Mouse (Mus musculus) spleen, embryonic (tissue): ENCODE data around the gene Rnf144a.

Experiments used
- CTCF ChIA-PET: fragments of 350-600 bp; sonication (Branson Sonifier 250); formaldehyde crosslinking; loops from one replicate; lab custom pipeline; 2022; lab: Charles Lee

Gene Rnf144a

GRCm38 (mm10) chr12:26329756-26330155, 85.3 kb downstream of the Rnf144a start:
- CTCF ChIA-PET, result no interaction called here

DNA sequence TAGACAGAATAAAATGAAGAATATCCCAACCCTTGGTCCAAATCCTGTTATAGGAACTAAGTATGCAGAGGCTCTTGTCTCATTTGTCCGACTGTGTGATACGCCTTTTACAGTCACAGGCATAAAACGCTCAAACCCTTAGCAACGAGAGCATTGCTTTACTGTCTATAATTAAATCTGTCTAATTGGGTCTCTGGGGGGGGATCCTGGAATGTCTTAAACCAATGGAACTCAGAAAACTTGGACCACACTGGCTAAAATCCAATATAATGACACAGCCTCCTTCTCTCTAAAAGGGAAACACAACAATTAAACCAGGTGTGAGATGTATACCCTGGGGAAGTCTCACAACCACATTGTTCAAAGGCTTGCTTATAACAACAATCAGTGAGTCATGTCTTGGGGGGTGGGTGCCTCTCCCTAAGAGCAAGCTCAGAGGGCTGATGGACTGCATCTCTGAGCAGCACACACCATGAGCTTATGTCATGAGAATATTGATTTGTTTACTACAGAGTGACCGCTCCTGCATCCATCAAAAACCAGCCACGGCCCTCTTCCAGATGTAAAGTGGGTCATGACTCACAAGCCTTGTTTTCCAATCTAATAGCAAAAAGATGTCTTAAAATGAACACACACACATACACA, 85.9 kb downstream of the Rnf144a start:
- CTCF ChIA-PET, result no interaction called here

DNA sequence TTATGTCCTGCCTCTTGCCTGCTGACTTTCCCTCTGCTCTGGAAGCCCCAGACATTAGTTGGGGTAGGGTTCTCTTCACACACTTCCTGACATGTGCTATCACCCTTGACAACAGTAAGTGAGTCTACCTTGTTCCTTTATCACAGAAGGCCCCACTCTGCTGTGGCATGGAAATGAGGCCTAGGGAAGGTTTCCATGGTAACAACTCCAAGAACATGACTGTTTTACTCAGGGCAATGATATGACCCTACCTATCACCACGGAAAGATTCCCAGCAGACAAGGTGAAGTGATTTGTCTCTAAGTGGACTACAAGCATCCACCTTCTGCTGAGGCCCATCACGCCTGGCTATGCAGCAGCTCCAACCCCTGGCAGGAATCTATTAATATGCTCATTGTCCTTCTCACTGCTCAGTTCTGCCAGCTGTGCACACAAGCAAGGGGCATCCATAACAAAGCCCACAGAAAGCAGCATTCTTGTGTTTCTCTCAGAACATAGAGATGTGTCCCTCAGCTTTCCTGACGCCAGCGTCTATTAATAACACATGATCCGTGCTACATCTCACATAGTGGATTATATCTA, 91.2 kb downstream of the Rnf144a start:
- CTCF ChIA-PET, result no interaction called here

DNA sequence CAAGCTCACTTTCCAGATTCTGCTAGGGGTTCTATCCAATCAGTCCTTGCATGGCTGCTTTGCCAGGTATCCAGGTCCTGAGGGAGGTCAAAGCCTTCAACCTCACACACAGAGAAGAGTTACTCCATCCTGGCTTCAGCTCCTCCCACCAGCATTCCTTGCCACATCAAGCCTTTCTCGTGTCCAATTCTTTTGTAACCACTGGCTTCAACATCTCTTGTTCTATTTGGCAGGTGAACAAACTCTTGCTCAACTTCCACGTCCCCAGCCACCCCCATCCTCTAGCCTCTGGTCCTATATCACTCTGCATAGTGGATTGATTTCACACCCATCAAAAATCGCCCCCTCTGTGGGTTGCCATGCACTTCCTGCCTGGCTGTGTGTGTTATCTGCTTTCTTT, 98.8 kb downstream of the Rnf144a start:
- CTCF ChIA-PET, result no interaction called here

DNA sequence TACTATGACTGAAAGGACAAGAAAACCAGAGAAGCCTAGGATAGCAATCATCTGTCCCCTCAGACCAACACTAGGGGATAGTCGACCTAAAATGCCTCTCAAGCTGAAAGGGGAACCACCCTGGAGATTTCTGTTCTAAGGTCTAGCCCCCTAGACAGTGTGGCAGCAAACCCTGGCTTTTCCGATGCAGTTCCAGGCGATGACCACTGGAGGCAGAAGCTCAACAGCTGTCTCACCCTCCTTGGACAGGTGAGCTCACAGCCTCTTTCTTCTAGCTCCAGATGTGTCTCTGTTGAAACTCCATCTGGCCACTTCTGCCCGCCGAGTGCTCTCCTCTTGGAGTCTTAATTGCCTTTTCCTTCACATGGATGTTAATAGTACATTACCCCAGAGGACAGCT, 100.1 kb downstream of the Rnf144a start:
- CTCF ChIA-PET, result interaction anchor here (0.6 kb wide), 2 partner anchors 86 to 87 kb away, joined by 3 read pairs; no protein-coding TSS in a partner anchor

DNA sequence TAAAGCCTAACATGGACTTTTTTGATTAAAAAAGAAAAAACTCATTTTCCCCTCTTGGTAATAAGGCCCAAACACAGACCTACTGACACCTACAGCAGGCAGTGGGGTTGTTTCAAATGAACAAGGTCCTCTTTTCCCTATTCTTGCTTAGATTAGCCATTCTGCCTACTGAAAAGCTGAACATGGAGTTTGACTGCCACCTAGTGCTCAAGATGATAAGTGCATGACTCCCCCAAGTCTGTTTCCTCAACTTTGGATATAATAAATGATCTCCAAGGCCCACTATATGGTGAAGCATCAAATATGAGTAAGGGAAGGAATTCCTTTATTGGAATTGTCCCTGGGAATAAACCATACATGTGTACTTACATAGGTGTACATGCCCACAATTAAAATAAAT, 103.5 kb downstream of the Rnf144a start:
- CTCF ChIA-PET, result interaction anchor here (1.0 kb wide), 1 partner anchor 240 kb away, joined by 3 read pairs; no protein-coding TSS in a partner anchor

DNA sequence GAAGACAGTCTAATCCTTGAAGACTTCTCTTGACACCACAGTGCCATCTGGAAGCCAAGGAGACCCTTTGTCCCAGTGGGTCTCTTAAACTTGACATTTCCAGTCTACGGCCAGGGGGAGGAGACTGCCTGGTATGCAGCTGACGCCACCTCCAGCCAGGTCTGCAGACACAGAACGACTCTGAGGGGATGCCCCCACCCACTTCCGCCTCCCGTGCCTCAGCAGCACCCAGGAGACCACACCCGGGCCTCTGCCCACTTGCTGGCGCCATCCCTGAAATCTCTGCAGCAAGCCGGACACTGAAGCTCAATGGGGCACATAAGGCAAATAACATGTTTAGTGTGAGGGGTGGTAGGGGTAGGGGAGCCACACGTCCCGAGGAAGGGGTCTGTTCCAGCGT, 104.8 kb downstream of the Rnf144a start:
- CTCF ChIA-PET, result no interaction called here

DNA sequence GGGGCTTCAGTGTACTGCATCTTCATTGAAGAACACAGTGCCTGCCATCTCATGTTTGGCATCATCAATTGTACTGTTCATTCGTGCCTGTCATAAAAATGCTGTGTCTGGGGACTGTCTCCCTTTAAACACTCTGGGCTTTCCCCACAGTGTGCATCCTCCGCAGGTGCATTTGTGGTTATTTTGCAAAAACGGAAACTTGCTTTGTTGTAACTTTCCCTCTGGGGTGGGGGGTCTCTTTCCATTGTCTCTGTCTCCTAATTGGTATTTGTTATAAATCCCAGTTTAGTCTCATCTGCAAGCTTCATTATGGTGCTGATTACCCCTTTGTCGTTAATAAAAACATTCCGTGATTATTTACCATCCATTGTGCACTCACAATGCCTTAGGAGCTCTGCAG, 112.2 kb downstream of the Rnf144a start:
- CTCF ChIA-PET, result no interaction called here

- CTCF ChIA-PET, result no interaction called here
These were observed 115.5 kb downstream of the Rnf144a start for GRCm38 (mm10) chr12:26299515-26300090.

- CTCF ChIA-PET, result interaction anchor here (0.7 kb wide), 1 partner anchor 1572 kb away, joined by 3 read pairs; no protein-coding TSS in a partner anchor
These were observed 119.1 kb downstream of the Rnf144a start for GRCm38 (mm10) chr12:26295995-26296394.

GRCm38 (mm10) chr12:26289200-26289599, 125.9 kb downstream of the Rnf144a start:
- CTCF ChIA-PET, result no interaction called here

DNA sequence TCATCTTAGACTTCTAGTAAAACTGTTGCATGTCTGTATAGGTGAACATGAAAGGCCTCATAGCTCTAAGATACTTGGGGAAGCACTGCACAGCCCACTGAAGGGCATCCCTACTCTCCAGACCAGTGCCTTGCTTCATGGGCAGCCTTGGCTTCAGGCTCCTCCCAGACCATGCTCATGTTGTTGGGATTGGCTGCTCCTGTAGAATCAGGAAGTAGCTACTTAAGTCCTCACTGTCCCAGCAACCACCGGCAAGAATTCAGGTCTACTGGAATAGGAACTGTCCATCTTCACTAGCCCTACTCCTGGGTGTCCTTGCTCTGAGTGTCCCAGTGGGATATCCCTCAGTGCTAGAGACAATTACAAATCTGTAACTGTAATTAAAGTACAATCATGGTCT, 126.7 kb downstream of the Rnf144a start:
- CTCF ChIA-PET, result no interaction called here

DNA sequence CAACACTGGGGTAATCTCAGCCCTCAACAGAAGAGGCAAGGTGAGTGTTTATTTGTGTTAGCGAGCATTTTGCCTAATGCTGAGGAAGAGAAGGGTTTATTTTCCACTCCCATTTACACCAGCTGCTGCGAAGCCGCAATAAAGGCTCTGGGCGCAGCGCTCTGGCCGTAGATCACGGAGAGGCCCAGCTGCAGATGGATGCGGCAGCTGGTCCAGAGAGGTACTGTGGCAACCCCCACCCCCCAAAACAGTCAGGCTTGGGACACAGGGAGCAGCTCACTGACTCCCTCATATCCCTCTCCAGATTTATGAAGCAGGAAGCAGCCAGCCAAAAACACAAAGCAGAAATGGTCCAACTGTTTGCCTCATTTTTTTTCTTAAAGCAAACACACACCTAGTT, 129.1 kb downstream of the Rnf144a start:
- CTCF ChIA-PET, result no interaction called here

GRCm38 (mm10) chr12:26285460-26285859, 129.6 kb downstream of the Rnf144a start:
- CTCF ChIA-PET, result no interaction called here

- CTCF ChIA-PET, result no interaction called here
These were observed 134.2 kb downstream of the Rnf144a start for GRCm38 (mm10) chr12:26280719-26281480.

DNA sequence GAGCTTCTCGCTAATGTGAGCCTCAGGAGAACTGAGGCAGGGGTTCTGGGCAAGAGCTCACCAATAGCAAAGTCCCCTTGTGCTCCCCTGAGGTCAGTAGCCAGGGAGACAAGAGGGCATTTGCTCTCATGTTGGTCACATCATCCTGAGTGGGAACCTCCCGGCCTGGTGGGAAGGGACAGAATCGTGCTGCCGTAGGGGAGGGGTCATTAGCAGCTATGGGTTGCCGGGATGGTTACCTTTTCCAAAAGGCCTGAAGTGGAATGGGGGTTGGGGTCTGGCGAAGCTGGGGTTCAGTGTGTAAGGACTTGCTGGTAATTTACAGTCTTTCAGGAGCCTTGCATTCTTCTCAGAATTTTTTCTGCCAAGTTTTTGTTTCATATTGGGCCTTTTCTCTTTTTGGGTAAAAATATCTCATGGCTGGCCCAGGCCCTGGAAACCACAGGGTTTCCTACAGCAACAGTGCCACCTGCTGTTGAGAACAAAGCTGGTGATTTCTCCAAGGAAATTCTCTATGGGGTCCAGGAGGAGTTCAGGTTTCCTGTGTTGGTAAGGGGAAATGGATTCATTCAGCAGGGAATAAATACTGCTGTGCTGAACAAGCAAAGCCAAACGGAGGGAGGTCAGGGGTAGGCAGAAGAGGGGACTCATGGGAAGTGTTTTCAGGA, 137.9 kb downstream of the Rnf144a start:
- CTCF ChIA-PET, result no interaction called here

GRCm38 (mm10) chr12:26276556-26276955, 138.5 kb downstream of the Rnf144a start:
- CTCF ChIA-PET, result no interaction called here
